14 mouse cellular contexts compared by ENCODE assay signal in the genomic region with DNA sequence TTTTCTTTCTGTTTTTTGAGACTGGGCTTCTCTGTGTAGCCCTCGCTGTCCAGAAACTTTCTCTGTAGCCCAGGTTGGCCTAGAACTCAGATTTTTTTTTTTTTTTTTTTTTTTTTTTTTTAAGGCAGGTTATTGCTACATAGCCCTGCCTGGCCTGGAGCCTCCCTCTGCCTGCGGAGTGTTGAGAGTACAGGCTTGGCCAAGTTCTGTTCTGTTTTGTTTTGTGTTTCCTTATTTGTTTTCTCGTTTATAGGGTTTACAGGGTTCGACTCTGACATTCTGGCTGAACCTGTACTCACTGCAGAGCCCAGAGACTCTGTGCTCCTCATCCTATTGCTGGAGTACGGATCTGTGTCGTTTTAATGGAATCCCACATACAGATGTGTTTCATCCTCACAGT. TPM values are rescaled to one million over a fixed set of nuclear protein-coding genes. Genes with fewer than 3 reads are reported as not detected.
DNase-seq lines count a peak whose midpoint lies in the region; ATAC-seq and TF ChIP-seq lines count a peak whose summit lies in the region.
"Had no signal": no experiment of that assay in that cellular context is flagged by ENCODE, and none has a peak within 500 bp of the region (broad histone marks: within the 10 kb centered on the region; RNA-seq: fewer than 3 reads in every experiment).

No protein-coding gene starts in this region.

- 75% methylated on average over 6 of the region's 6 CpGs for WGBS in kidney, embryonic 15.5 days
- WGBS in stomach, embryonic 14.5 days = 68% methylated on average over 6 of the region's 6 CpGs
- WGBS in stomach, postnatal 0 days = 53% methylated on average over 6 of the region's 6 CpGs
- 77% methylated on average over 6 of the region's 6 CpGs for WGBS in liver, embryonic 11.5 days

- no peak for ATAC-seq in kidney, embryonic 15.5 days (replicated peaks; ENCODE audit: low FRiP score)
- ATAC-seq in stomach, embryonic 14.5 days (ENCODE audit: insufficient number of reproducible peaks, insufficient read depth, low FRiP score, low read depth) = no peak
- no peak for ATAC-seq in stomach, postnatal 0 days (ENCODE audit: low FRiP score, low TSS enrichment)
- no peak for ATAC-seq in liver, embryonic 11.5 days (replicated peaks; ENCODE audit: low FRiP score)
- ATAC-seq: CD4-positive, CD25-positive, alpha-beta regulatory T cell, adult 4 months had no signal

- intact Hi-C loops in gastrocnemius, postnatal 36 days (cut with DNase I) = no loop called here

- TF ChIP-seq CTCF in stomach, postnatal 0 days (IDR thresholded peaks at IDR 0.05; ENCODE audit: low read depth) = no peak

- DNase-seq in kidney, postnatal 4 days = no peak
- DNase-seq in stomach, postnatal 0 days (ENCODE audit: low spot score) = no peak
- no peak for DNase-seq in liver, embryonic 11.5 days (ENCODE audit: low spot score)
- no peak for DNase-seq in gastrocnemius, postnatal 36 days
- DNase-seq in adrenal gland, postnatal 10 days = no peak
- DNase-seq: cerebellum, adult 2 months; thymus, adult 18-20 months had no signal

- no peaks in the 10 kb centered on the region for H3K36me3 ChIP-seq in kidney, embryonic 15.5 days
- H3K36me3 ChIP-seq in stomach, embryonic 14.5 days (ENCODE audit: control insufficient read depth, insufficient read depth, low read length) = no peaks in the 10 kb centered on the region
- no peaks in the 10 kb centered on the region for H3K36me3 ChIP-seq in stomach, postnatal 0 days (ENCODE audit: control insufficient read depth, insufficient read depth, low read length)
- H3K36me3 ChIP-seq in liver, embryonic 11.5 days (ENCODE audit: control insufficient read depth, insufficient read depth, low read length) = no peaks in the 10 kb centered on the region
- H3K36me3 ChIP-seq: heart, embryonic 15.5 days; limb, embryonic 12.5 days had no signal

- no peak for TF ChIP-seq EP300 in stomach, postnatal 0 days (optimal IDR thresholded peaks at IDR 0.05)

- no peaks in the 10 kb centered on the region for H3K27me3 ChIP-seq in kidney, embryonic 15.5 days
- H3K27me3 ChIP-seq in stomach, embryonic 14.5 days (ENCODE audit: control insufficient read depth, insufficient read depth, low read length) = no peaks in the 10 kb centered on the region
- H3K27me3 ChIP-seq in stomach, postnatal 0 days (ENCODE audit: control insufficient read depth, insufficient read depth, low read length) = no peaks in the 10 kb centered on the region
- H3K27me3 ChIP-seq in liver, embryonic 11.5 days (replicated peaks; ENCODE audit: control insufficient read depth, insufficient read depth, low read length) = no peaks in the 10 kb centered on the region
- H3K27me3 ChIP-seq: heart, embryonic 15.5 days; hindbrain, embryonic 13.5 days; limb, embryonic 12.5 days had no signal

- no peak overlapping the region for H3K4me3 ChIP-seq in kidney, embryonic 15.5 days (replicated peaks)
- no peak overlapping the region for H3K4me3 ChIP-seq in stomach, embryonic 14.5 days (ENCODE audit: low read depth, low read length)
- no peak overlapping the region for H3K4me3 ChIP-seq in stomach, postnatal 0 days (ENCODE audit: low read depth, low read length)
- no peak overlapping the region for H3K4me3 ChIP-seq in liver, embryonic 11.5 days (ENCODE audit: low read depth, low read length)
- H3K4me3 ChIP-seq: heart, embryonic 15.5 days; hindbrain, embryonic 13.5 days; limb, embryonic 12.5 days had no signal

- no peak overlapping the region for H3K9ac ChIP-seq in kidney, embryonic 15.5 days
- no peak overlapping the region for H3K9ac ChIP-seq in stomach, embryonic 14.5 days (replicated peaks; ENCODE audit: low read depth, low read length)
- H3K9ac ChIP-seq in stomach, postnatal 0 days (ENCODE audit: low read length) = no peak overlapping the region
- no peak overlapping the region for H3K9ac ChIP-seq in liver, embryonic 11.5 days (ENCODE audit: low read depth, low read length)
- H3K9ac ChIP-seq: heart, embryonic 15.5 days; hindbrain, embryonic 13.5 days; limb, embryonic 12.5 days had no signal

- peaks cover 37% of the 10 kb centered on the region for H3K4me1 ChIP-seq in kidney, embryonic 15.5 days
- H3K4me1 ChIP-seq in stomach, embryonic 14.5 days (ENCODE audit: control insufficient read depth, insufficient read depth, low read length) = peaks cover 5% of the 10 kb centered on the region; the same call in 1 of the 2 replicates
- 0 out of 2 replicates have a peak, but pooled peaks cover 2% of the 10 kb centered on the region for H3K4me1 ChIP-seq in stomach, postnatal 0 days (replicated peaks; ENCODE audit: control insufficient read depth, insufficient read depth)
- H3K4me1 ChIP-seq in liver, embryonic 11.5 days (replicated peaks; ENCODE audit: control insufficient read depth, insufficient read depth, low read length) = peaks cover 6% of the 10 kb centered on the region; the same call in 1 of the 2 replicates

- H3K9me3 ChIP-seq in kidney, embryonic 15.5 days (replicated peaks) = no peaks in the 10 kb centered on the region
- H3K9me3 ChIP-seq in stomach, embryonic 14.5 days (ENCODE audit: control insufficient read depth, low read depth, low read length) = no peaks in the 10 kb centered on the region
- H3K9me3 ChIP-seq in stomach, postnatal 0 days (ENCODE audit: control insufficient read depth, low read length) = no peaks in the 10 kb centered on the region
- no peaks in the 10 kb centered on the region for H3K9me3 ChIP-seq in liver, embryonic 11.5 days (ENCODE audit: control insufficient read depth, low read length)
- H3K9me3 ChIP-seq: heart, embryonic 15.5 days; hindbrain, embryonic 13.5 days had no signal

- peak overlapping the region; percentile 72 for H3K27ac ChIP-seq in kidney, embryonic 15.5 days
- peak overlapping the region; percentile 44 for H3K27ac ChIP-seq in stomach, embryonic 14.5 days (ENCODE audit: low read length)
- no peak overlapping the region for H3K27ac ChIP-seq in stomach, postnatal 0 days (replicated peaks)
- peak overlapping the region; percentile 50 for H3K27ac ChIP-seq in liver, embryonic 11.5 days (ENCODE audit: low read depth, low read length)
- H3K27ac ChIP-seq: heart, embryonic 15.5 days; hindbrain, embryonic 13.5 days; limb, embryonic 12.5 days; macrophage had no signal

- H3K4me2 ChIP-seq in kidney, embryonic 15.5 days = 0 out of 2 replicates have a peak overlapping the region, but pooled peaks have one; percentile 20
- H3K4me2 ChIP-seq in stomach, embryonic 14.5 days (replicated peaks; ENCODE audit: low read depth, low read length) = no peak overlapping the region
- no peak overlapping the region for H3K4me2 ChIP-seq in stomach, postnatal 0 days (replicated peaks; ENCODE audit: low read depth)
- H3K4me2 ChIP-seq in liver, embryonic 11.5 days = no peak overlapping the region
- H3K4me2 ChIP-seq: heart, embryonic 15.5 days; hindbrain, embryonic 13.5 days; limb, embryonic 12.5 days had no signal

RNA-seq across cellular contexts. Expression of a gene that starts 13.7 kb away (rescaled TPM):
- 51.5 and 55.2 TPM in 2 replicates for polyA plus RNA-seq in kidney, embryonic 15.5 days (2015; fragmentation: Nextera tagmentation; extraction: Ambion mirVana)
- polyA plus RNA-seq in stomach, embryonic 14.5 days (2014; fragmentation: Nextera tagmentation; extraction: Ambion mirVana) = 69.4 and 78.0 TPM in 2 replicates
- 70.1 and 77.1 TPM in 2 replicates for polyA plus RNA-seq in stomach, postnatal 0 days (2015; fragmentation: Nextera tagmentation; extraction: Ambion mirVana)
- 19.0 and 19.3 TPM in 2 replicates for polyA plus RNA-seq in liver, embryonic 11.5 days (2014; fragmentation: Nextera tagmentation; extraction: Ambion mirVana)
- total RNA-seq in gastrocnemius, postnatal 36 days (2021) = 10 to 100 TPM in 1 of 2 experiments, 1 to 10 TPM in 1; 9.3 to 10.3 TPM
- total RNA-seq in adrenal gland, postnatal 10 days (2021) = 10 to 100 TPM; 37.7 to 39.7 TPM
